Mouse (Mus musculus) CH12.LX (cell line): Measurements from ENCODE around the gene Ccs. TPM values are rescaled to one million over a fixed set of nuclear protein-coding genes. Genes with fewer than 3 reads are reported as not detected.

Experiments
- DNase-seq: peaks from one replicate; pipeline ENCODE4 v3.0.0-alpha.2; 2013; ENCODE audit errors: extremely low read depth
- H3K27ac ChIP-seq: 2 replicates; pipeline ENCODE4 v1.5.1; 2012; ENCODE audit warnings: low read depth, mild to moderate bottlenecking, control low read depth, moderate library complexity; ENCODE audit not compliant: insufficient read depth
- H3K27me3 ChIP-seq: replicated peaks from 2 replicates; pipeline ENCODE3; 2012; ENCODE audit warnings: inconsistent platforms
- H3K36me3 ChIP-seq, 2 experiments: replicated peaks in 1 of 2; 2 replicates each; pipeline versions ENCODE3 to v1.6.1; 2012; ENCODE audit warnings: inconsistent platforms in 1 of 2, low read length in 1 of 2, mild to moderate bottlenecking in 1 of 2, mixed read lengths in 1 of 2, moderate library complexity in 1 of 2; ENCODE audit not compliant: control insufficient read depth in 1 of 2, insufficient read depth in 1 of 2
- H3K4me1 ChIP-seq, 2 experiments: 2 replicates each; pipeline ENCODE4 v1.6.1; 2012; ENCODE audit warnings: inconsistent platforms in 1 of 2, moderate library complexity in 1 of 2; ENCODE audit not compliant: insufficient read depth in 2 of 2, control insufficient read depth in 1 of 2
- H3K4me2 ChIP-seq: 2 replicates; pipeline ENCODE4 v1.6.1; 2012; ENCODE audit warnings: low read depth, mild to moderate bottlenecking, control low read depth; ENCODE audit not compliant: poor library complexity, insufficient read depth, severe bottlenecking
- H3K4me3 ChIP-seq, 3 experiments: fragments of 150-350 bp in 1 of 3; sonication (generic) in 1 of 3; replicated peaks in 1 of 3; 2 replicates each; pipeline versions ENCODE3 to v1.5.1; 2011 to 2012; ENCODE audit warnings: low read depth in 2 of 3, low read length in 2 of 3, mild to moderate bottlenecking in 2 of 3, moderate library complexity in 2 of 3, control low read depth in 1 of 3, improper control_type of control experiment in 1 of 3, inconsistent platforms in 1 of 3, mixed read lengths in 1 of 3; ENCODE audit not compliant: poor library complexity in 1 of 3
- H3K79me2 ChIP-seq: replicated peaks from 2 replicates; pipeline ENCODE4 v1.6.1; 2012; ENCODE audit warnings: mild to moderate bottlenecking, moderate library complexity; ENCODE audit not compliant: control insufficient read depth, poor library complexity, insufficient read depth, severe bottlenecking; ENCODE audit errors: extremely low read depth
- H3K9ac ChIP-seq: 2 replicates; pipeline ENCODE4 v1.6.1; 2012; ENCODE audit warnings: low read depth, mild to moderate bottlenecking, control low read depth, moderate library complexity; ENCODE audit not compliant: insufficient read depth
- H3K9me3 ChIP-seq: replicated peaks from 2 replicates; pipeline ENCODE3; 2012; ENCODE audit warnings: low read length, inconsistent platforms, mixed read lengths
- BHLHE40 ChIP-seq: IDR thresholded peaks from 2 replicates; pipeline ENCODE4 v1.6.1; 2011; ENCODE audit warnings: mild to moderate bottlenecking, low read depth, low read length, improper control_type of control experiment
- CHD1 ChIP-seq: IDR thresholded peaks from 2 replicates; pipeline ENCODE4 v1.6.1; 2012; ENCODE audit warnings: low read depth, low read length, improper control_type of control experiment, inconsistent platforms
- CHD2 ChIP-seq: IDR thresholded peaks from 2 replicates; pipeline ENCODE4 v1.6.1; 2011; ENCODE audit warnings: low read length, improper control_type of control experiment
- CTCF ChIP-seq, 2 experiments: IDR thresholded peaks in 1 of 2; conservative IDR thresholded peaks in 1 of 2; 2 replicates each; pipeline ENCODE4 v1.5.1; 2011 to 2012; ENCODE audit warnings: low read depth in 2 of 2, low read length in 2 of 2, improper control_type of control experiment in 1 of 2, inconsistent platforms in 1 of 2, mild to moderate bottlenecking in 1 of 2, moderate library complexity in 1 of 2
- E2F4 ChIP-seq: IDR thresholded peaks from 2 replicates; pipeline ENCODE4 v1.6.1; 2011; ENCODE audit warnings: low read depth, low read length, improper control_type of control experiment; ENCODE audit not compliant: insufficient replicate concordance
- ELF1 ChIP-seq: IDR thresholded peaks from 2 replicates; pipeline ENCODE4 v1.6.1; 2014; ENCODE audit warnings: low read depth, mild to moderate bottlenecking, inconsistent platforms, low read length, improper control_type of control experiment
- EP300 ChIP-seq: IDR thresholded peaks from 2 replicates; pipeline ENCODE4 v1.6.1; 2011; ENCODE audit warnings: low read length, improper control_type of control experiment
- ETS1 ChIP-seq: conservative IDR thresholded peaks from 2 replicates; pipeline ENCODE4 v1.6.1; 2012; ENCODE audit warnings: low read depth, mild to moderate bottlenecking, inconsistent platforms, low read length, improper control_type of control experiment, moderate library complexity
- HCFC1 ChIP-seq: IDR thresholded peaks from 2 replicates; pipeline ENCODE4 v1.6.1; 2012; ENCODE audit warnings: low read depth, mild to moderate bottlenecking, inconsistent platforms, low read length, improper control_type of control experiment
- IRF4 ChIP-seq: IDR thresholded peaks from 2 replicates; pipeline ENCODE4 v1.6.1; 2014; ENCODE audit warnings: low read depth, mild to moderate bottlenecking, inconsistent platforms, low read length, improper control_type of control experiment
- JUND ChIP-seq: conservative IDR thresholded peaks from 2 replicates; pipeline ENCODE4 v1.6.1; 2011; ENCODE audit warnings: low read depth, low read length, improper control_type of control experiment
- KAT2A ChIP-seq: IDR thresholded peaks from 2 replicates; pipeline ENCODE4 v1.6.1; 2012; ENCODE audit warnings: low read length, improper control_type of control experiment, inconsistent platforms; ENCODE audit not compliant: insufficient replicate concordance
- MAFK ChIP-seq: IDR thresholded peaks from 2 replicates; pipeline ENCODE4 v1.6.1; 2011; ENCODE audit warnings: low read length, improper control_type of control experiment; ENCODE audit not compliant: insufficient replicate concordance
- MAX ChIP-seq: IDR thresholded peaks from 2 replicates; pipeline ENCODE4 v1.6.1; 2011; ENCODE audit warnings: low read length, improper control_type of control experiment
- MXI1 ChIP-seq: IDR thresholded peaks from 2 replicates; pipeline ENCODE4 v1.6.1; 2011; ENCODE audit warnings: mild to moderate bottlenecking, low read depth, low read length, improper control_type of control experiment
- MYC ChIP-seq: IDR thresholded peaks from 2 replicates; pipeline ENCODE4 v1.6.1; 2011; ENCODE audit warnings: low read depth, mild to moderate bottlenecking, improper control_type of control experiment, low read length
- NRF1 ChIP-seq: IDR thresholded peaks from 2 replicates; pipeline ENCODE4 v1.6.1; 2014; ENCODE audit warnings: low read depth, mild to moderate bottlenecking, inconsistent platforms, low read length, improper control_type of control experiment, moderate library complexity
- PAX5 ChIP-seq: IDR thresholded peaks from 2 replicates; pipeline ENCODE4 v1.6.1; 2012; ENCODE audit warnings: low read length, inconsistent platforms, mixed read lengths
- POLR2A ChIP-seq: IDR thresholded peaks from 2 replicates; pipeline ENCODE4 v1.6.1; 2011; ENCODE audit warnings: low read depth, mild to moderate bottlenecking, improper control_type of control experiment, low read length
- RAD21 ChIP-seq: IDR thresholded peaks from 2 replicates; pipeline ENCODE4 v1.6.1; 2011; ENCODE audit warnings: low read depth, mild to moderate bottlenecking, low read length, improper control_type of control experiment, moderate library complexity
- RCOR1 ChIP-seq: conservative IDR thresholded peaks from 2 replicates; pipeline ENCODE4 v1.6.1; 2012; ENCODE audit warnings: low read depth, mild to moderate bottlenecking, inconsistent platforms, low read length, improper control_type of control experiment
- SIN3A ChIP-seq: IDR thresholded peaks from 2 replicates; pipeline ENCODE4 v1.6.1; 2012; ENCODE audit warnings: low read length, improper control_type of control experiment, inconsistent platforms
- TBP ChIP-seq: conservative IDR thresholded peaks from 2 replicates; pipeline ENCODE4 v1.6.1; 2011; ENCODE audit warnings: low read depth, low read length, improper control_type of control experiment
- TCF12 ChIP-seq: IDR thresholded peaks from 2 replicates; pipeline ENCODE4 v1.6.1; 2014; ENCODE audit warnings: low read depth, mild to moderate bottlenecking, inconsistent platforms, low read length, improper control_type of control experiment
- UBTF ChIP-seq: IDR thresholded peaks from 2 replicates; pipeline ENCODE4 v1.6.1; 2012; ENCODE audit warnings: low read depth, mild to moderate bottlenecking, inconsistent platforms, low read length, improper control_type of control experiment, moderate library complexity
- USF1 ChIP-seq: IDR thresholded peaks from 2 replicates; pipeline ENCODE4 v1.6.1; 2014; ENCODE audit warnings: low read depth, mild to moderate bottlenecking, inconsistent platforms, low read length, improper control_type of control experiment
- USF2 ChIP-seq: conservative IDR thresholded peaks from 2 replicates; pipeline ENCODE4 v1.6.1; 2011; ENCODE audit warnings: low read depth, low read length, improper control_type of control experiment
- ZKSCAN1 ChIP-seq: IDR thresholded peaks from 2 replicates; pipeline ENCODE4 v1.6.1; 2012; ENCODE audit warnings: low read depth, inconsistent platforms, low read length, improper control_type of control experiment, borderline replicate concordance
- ZMIZ1 ChIP-seq: IDR thresholded peaks from 2 replicates; pipeline ENCODE4 v1.6.1; 2012; ENCODE audit warnings: low read depth, mild to moderate bottlenecking, inconsistent platforms, low read length, improper control_type of control experiment
- ZNF384 ChIP-seq: IDR thresholded peaks from 2 replicates; pipeline ENCODE4 v1.6.1; 2012; ENCODE audit warnings: low read depth, low read length, improper control_type of control experiment, inconsistent platforms
- dilution Hi-C: fragments of 300-500 bp; cut with MboI; formaldehyde crosslinking; loops from 2 replicates; pipeline ENCODE4 v1.14.3; 2020; ENCODE audit warnings: low sequenced_read_pairs; ENCODE audit not compliant: extremely low pct_unique_long_range_greater_than_20kb, extremely low pct_ligation_motif_present
- in situ Hi-C: fragments of 300-500 bp; cut with MboI; formaldehyde crosslinking; loops from 3 replicates; pipeline ENCODE4 v1.14.3; 2019; ENCODE audit warnings: low sequenced_read_pairs, low pct_ligation_motif_present, low pct_unique_long_range_greater_than_20kb, mixed read lengths
- polyA plus RNA-seq: library from polyadenylated mRNA; unstranded; fragments of >175 nt; gene quantifications from 2 replicates; pipeline ENCODE4 v1.2.1, GENCODE M21; 2012; ENCODE audit warnings: low read depth; ENCODE audit not compliant: insufficient read length
- total RNA-seq, 2 experiments: library from RNA; depleted of rRNA; stranded (reverse); fragments of 300-350 nt in 1 of 2; fragments of >200 nt in 1 of 2; gene quantifications; 2 replicates each; pipeline ENCODE4 v1.2.3; 2012 to 2014

The Ccs gene
- total and polyA plus RNA-seq, 3 experiments: 25.6 to 42.1 (median 32.0) TPM

DNA sequence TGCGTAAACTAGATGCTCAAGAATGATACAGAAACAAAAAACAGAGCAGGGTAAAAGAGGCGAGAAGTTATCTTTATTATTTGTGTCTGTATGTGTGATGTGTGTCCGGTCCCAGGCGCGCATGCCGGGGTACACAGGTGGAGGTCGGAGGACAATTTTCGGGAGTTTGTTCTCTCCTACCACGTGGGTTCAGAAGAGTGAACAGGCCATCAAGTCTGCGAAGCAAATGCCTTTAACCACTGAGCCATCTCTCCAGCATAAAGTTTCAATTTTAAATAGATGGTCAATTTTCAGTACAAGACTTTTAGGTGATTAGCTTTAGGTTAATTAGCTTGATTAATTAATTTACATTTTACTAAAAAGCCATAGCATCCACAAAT lies 40.2 kb upstream of the Ccs start:
- Histone ChIP-seq H3K79me2 (no peaks in the 10 kb centered on the region; the same call in 1 of the 2 replicates), H3K36me3 (peaks cover 18 to 41% of the 10 kb centered on the region in 2 experiments), H3K4me2 (peak overlapping the region; percentile 53), H3K4me3 (peak overlapping the region; percentile 84 to 97 (median 84)), H3K27ac (no peak overlapping the region), H3K4me1 (peaks cover 19 to 40% of the 10 kb centered on the region in 2 experiments), H3K27me3 (peaks cover 26% of the 10 kb centered on the region), H3K9ac (peak overlapping the region; percentile 57), H3K9me3 (no peaks in the 10 kb centered on the region)
- in situ Hi-C loops: no loop called here
- dilution Hi-C loops: no loop called here
- peak; percentile 14 for DNase-seq
- TF ChIP-seq USF1 (no peak), MXI1 (peak; percentile 59), E2F4 (no peak), CTCF (conservative IDR thresholded peaks at IDR 0.05 in 1 of 2, IDR thresholded peaks at IDR 0.05 in 1 of 2; ENCODE audit: low read depth in 2 of 2, low read length in 2 of 2) (no peak), CHD2 (no peak), USF2 (0 out of 2 replicates have a peak, but pooled peaks have one; percentile 14), MAX (peak; percentile 86), EP300 (no peak), PAX5 (no peak), MYC (peak; percentile 72), IRF4 (no peak)

DNA sequence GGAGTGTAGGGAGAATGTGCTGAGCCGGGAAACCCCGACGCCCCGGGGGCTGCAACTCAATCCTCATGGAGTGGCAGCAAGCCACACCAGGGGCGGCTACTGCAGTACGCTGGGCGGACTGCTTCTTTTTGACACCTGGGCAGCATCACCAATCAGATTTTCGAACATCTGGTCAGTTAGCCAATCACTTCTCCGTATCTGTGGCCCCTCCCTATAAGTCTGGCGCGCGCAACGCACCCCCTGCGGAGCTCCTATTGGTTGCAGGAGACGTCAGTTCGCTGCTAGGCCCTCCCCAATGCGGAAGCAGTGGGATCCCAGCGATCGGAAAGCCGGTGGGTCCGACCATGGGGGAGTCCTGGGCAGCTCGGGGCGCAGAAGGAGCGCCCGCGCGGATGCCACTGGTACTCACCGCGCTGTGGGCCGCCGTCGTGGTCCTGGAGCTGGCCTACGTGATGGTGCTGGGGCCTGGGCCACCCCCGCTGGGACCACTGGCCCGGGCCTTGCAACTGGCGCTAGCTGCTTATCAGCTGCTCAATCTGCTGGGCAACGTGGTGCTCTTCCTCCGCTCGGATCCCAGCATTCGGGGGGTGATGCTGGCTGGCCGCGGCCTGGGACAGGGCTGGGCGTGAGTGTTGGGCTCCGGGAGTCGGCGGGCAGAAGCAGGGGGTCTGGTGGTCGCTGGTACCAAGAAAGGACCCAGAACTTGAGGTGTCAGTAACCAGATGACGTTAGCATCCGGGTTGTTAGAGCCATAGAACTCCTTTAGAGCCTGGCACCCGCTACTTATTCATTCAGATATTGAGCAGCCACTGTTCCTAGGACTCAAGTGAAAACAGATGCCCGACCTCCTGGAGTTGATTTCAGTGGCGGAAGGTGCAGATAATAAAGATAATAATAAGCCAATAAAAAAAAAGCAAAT lies 39.5 kb upstream of the Ccs start, which contains the start of gene Zdhhc24:
TSS of gene Zdhhc24 (plus strand) at position 264 of the 919 bp plus-strand sequence.
- H3K9me3 ChIP-seq: no peaks in the 10 kb centered on the region
- in situ Hi-C loops (no loop called here), dilution Hi-C loops (no loop called here)
- H3K4me3 ChIP-seq: peak within 1 kb of the TSS; percentile 84 to 97 (median 84)
- peak within 1 kb of the TSS; percentile 57 for H3K9ac ChIP-seq
- no peak within 1 kb of the TSS for H3K27ac ChIP-seq
- H3K79me2 ChIP-seq: no peaks in the 10 kb centered on the region; the same call in 1 of the 2 replicates
- peak; percentile 95 for DNase-seq
- peaks cover 19 to 40% of the 10 kb centered on the region in 2 experiments for H3K4me1 ChIP-seq
- H3K4me2 ChIP-seq: peak within 1 kb of the TSS; percentile 69
- H3K27me3 ChIP-seq: peaks cover 31% of the 10 kb centered on the region
- peaks cover 18 to 35% of the 10 kb centered on the region in 2 experiments for H3K36me3 ChIP-seq
- TF ChIP-seq POLR2A (peak; percentile 86), RCOR1 (0 out of 2 replicates have a peak, but pooled peaks have one; percentile 37), E2F4 (peak; percentile 83; the same call in 1 of the 2 replicates), MXI1 (peak; percentile 55), ZNF384 (no peak), BHLHE40 (no peak), JUND (no peak), SIN3A (peak; percentile 77), KAT2A (no peak), ZMIZ1 (peak; percentile 61), ELF1 (peak; percentile 99), CHD2 (peak; percentile 93), RAD21 (no peak), HCFC1 (peak; percentile 69), PAX5 (no peak), UBTF (no peak), TCF12 (no peak), MAX (peak; percentile 81), ETS1 (no peak; the same call in 1 of the 2 replicates), NRF1 (peak; percentile 75), TBP (peak; percentile 82), MAFK (no peak), ZKSCAN1 (no peak), CHD1 (no peak)
